Mouse (Mus musculus) midbrain, embryonic 12.5 days (tissue): Measurements from ENCODE around the gene Pdcd7. TPM values are rescaled to one million over a fixed set of nuclear protein-coding genes. Genes with fewer than 3 reads are reported as not detected.
"Not testable (repeated sequence)": the region's sequence is repeated elsewhere in the genome, so short reads cannot be mapped to it uniquely, and the experiment has no call there.

ENCODE experiments used
- ATAC-seq: fragments of 200-750 bp; cut with Nextera tagmentation; 2 replicates; pipeline ENCODE4 v1.8.0; 2017; ENCODE audit warnings: low read depth, moderate TSS enrichment, moderate library complexity; ENCODE audit not compliant: low FRiP score
- H3K27ac ChIP-seq: fragments of 300-500 bp; sonication (generic); replicated peaks from 2 replicates; pipeline ENCODE4 v1.5.1; 2016; ENCODE audit warnings: mild to moderate bottlenecking
- H3K27me3 ChIP-seq: fragments of 300-500 bp; sonication (generic); 2 replicates; pipeline ENCODE4 v1.6.1; 2016; ENCODE audit warnings: mild to moderate bottlenecking
- H3K36me3 ChIP-seq: fragments of 300-500 bp; sonication (generic); 2 replicates; pipeline ENCODE4 v1.6.1; 2016
- H3K4me1 ChIP-seq: fragments of 300-500 bp; sonication (generic); 2 replicates; pipeline ENCODE4 v1.6.1; 2016
- H3K4me2 ChIP-seq: fragments of 300-500 bp; sonication (generic); replicated peaks from 2 replicates; pipeline ENCODE4 v1.6.1; 2016; ENCODE audit warnings: mild to moderate bottlenecking, moderate library complexity
- H3K4me3 ChIP-seq: fragments of 300-500 bp; sonication (generic); 2 replicates; pipeline ENCODE4 v1.5.1; 2016; ENCODE audit warnings: mild to moderate bottlenecking
- H3K9ac ChIP-seq: fragments of 300-500 bp; sonication (generic); replicated peaks from 2 replicates; pipeline ENCODE4 v1.6.1; 2016; ENCODE audit warnings: mild to moderate bottlenecking, moderate library complexity
- H3K9me3 ChIP-seq: fragments of 300-500 bp; sonication (generic); 2 replicates; pipeline ENCODE4 v1.6.1; 2016; ENCODE audit warnings: mild to moderate bottlenecking
- WGBS: fragments of 180-500 bp; shearing (Covaris S2); methylation state at CpG from one replicate; pipeline ENCODE4 v1.1.7; 2016; 5-methylcytosine and 5-hydroxymethylcytosine counted together
- polyA plus RNA-seq: library from polyadenylated mRNA; unstranded; fragments of >200 nt; fragmentation: Nextera tagmentation; extraction: Ambion mirVana; gene quantifications from 2 replicates; pipeline ENCODE4 v1.2.1, GENCODE M21; 2016

Pdcd7 gene
- polyA plus RNA-seq, 1 experiment from 2014 or later, result 12.2 TPM

DNA sequence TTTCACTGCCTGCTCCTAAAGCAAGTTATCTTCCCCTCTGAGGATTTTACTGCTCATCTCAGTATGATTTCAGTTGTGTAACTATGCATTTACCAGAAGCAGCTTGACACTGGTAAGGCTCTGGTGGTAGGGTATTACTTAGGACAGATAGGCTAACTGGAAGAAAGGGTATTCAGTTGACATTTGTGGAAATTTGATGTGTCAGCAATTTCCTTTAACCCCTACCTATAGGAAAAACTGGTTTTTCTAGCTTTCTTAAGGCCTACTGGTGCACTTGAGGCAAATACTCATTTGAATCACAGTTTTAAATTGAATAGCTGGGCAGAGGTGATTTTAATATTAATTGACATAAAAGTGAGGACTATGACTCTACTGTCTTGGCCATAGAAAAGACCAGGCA lies 19.9 kb upstream of the Pdcd7 start:
- H3K4me1 ChIP-seq, result no peaks in the 10 kb centered on the region
- H3K9me3 ChIP-seq, result no peaks in the 10 kb centered on the region
- H3K27me3 ChIP-seq, result no peaks in the 10 kb centered on the region
- H3K36me3 ChIP-seq, result peaks cover 73% of the 10 kb centered on the region
- no peak overlapping the region for H3K27ac ChIP-seq
- H3K9ac ChIP-seq, result no peak overlapping the region
- no peak for ATAC-seq
- H3K4me2 ChIP-seq, result no peak overlapping the region
- no peak overlapping the region for H3K4me3 ChIP-seq

DNA sequence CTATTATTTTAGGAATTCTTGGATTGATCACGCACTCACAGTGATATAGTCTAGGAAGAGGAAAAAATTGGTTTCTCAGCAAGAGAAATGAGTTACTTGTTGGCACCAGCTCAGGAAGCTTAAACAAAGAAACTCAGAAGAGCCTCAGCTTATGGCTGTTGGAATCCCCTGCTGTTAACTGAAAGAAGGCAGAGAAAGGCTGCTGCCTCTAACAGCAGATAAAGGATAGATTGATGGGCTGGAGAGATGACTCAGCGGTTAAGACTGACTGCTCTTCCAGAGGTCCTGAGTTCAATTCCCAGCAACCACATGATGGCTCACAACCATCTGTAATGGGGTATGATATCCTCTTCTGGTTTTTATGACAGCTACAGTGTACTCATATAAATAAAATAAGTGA lies 18.5 kb upstream of the Pdcd7 start:
- Histone ChIP-seq H3K4me2 (no peak overlapping the region), H3K9ac (no peak overlapping the region), H3K36me3 (peaks cover 63% of the 10 kb centered on the region), H3K27ac (no peak overlapping the region), H3K9me3 (no peaks in the 10 kb centered on the region), H3K4me1 (no peaks in the 10 kb centered on the region), H3K4me3 (no peak overlapping the region), H3K27me3 (no peaks in the 10 kb centered on the region)
- 93% methylated on average over 2 of the region's 2 CpGs for WGBS
- ATAC-seq, result no peak

DNA sequence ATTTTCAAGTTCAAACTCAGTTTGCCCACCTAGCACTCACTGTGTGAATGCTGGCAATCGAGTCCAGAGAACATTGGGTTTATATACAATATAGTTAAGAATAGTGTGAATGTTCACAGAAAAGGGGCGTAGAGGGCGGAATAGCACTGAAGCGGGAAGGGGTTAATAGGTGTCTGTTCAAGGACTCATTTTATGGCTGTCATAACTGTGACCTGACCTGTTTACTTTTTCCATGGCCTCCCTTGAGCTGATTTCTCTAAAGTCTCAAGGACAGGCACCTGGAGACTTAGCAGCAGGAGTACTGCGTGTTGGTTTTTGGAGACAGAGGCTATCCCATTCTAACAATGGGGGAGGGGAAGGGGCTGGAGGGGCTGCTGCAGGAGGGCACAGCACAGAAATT lies 11.9 kb upstream of the Pdcd7 start:
- Histone ChIP-seq H3K9ac (no peak overlapping the region), H3K27me3 (no peaks in the 10 kb centered on the region), H3K4me2 (no peak overlapping the region), H3K27ac (no peak overlapping the region), H3K36me3 (peaks cover 10% of the 10 kb centered on the region), H3K9me3 (no peaks in the 10 kb centered on the region), H3K4me3 (no peak overlapping the region), H3K4me1 (no peaks in the 10 kb centered on the region)
- ATAC-seq, result no peak
- WGBS, result 96% methylated on average over 5 of the region's 5 CpGs

DNA sequence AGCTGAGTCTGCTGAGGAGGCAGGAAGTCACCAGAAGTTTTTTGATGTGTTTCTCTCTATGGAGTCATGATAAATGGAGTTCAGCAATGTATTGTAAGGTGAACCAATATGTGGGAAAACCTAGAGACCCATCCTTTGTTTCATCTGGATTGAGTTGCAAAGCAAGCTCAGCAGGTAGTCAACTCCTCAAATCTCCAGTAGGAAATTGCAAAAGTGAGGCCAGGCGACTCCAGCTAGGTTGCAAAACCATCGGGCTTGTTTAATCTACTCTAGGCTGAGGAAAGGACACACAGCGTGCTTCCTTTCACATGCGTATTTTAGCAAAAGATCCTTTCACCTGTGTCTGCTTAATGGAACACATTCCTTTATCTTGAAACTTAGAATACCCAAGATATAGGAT lies 6.8 kb upstream of the Pdcd7 start:
- Histone ChIP-seq H3K36me3 (no peaks in the 10 kb centered on the region), H3K27me3 (no peaks in the 10 kb centered on the region), H3K9me3 (no peaks in the 10 kb centered on the region), H3K4me3 (no peak overlapping the region), H3K9ac (no peak overlapping the region), H3K4me1 (no peaks in the 10 kb centered on the region), H3K4me2 (no peak overlapping the region), H3K27ac (no peak overlapping the region)
- 91% methylated on average over 4 of the region's 4 CpGs for WGBS
- no peak for ATAC-seq

DNA sequence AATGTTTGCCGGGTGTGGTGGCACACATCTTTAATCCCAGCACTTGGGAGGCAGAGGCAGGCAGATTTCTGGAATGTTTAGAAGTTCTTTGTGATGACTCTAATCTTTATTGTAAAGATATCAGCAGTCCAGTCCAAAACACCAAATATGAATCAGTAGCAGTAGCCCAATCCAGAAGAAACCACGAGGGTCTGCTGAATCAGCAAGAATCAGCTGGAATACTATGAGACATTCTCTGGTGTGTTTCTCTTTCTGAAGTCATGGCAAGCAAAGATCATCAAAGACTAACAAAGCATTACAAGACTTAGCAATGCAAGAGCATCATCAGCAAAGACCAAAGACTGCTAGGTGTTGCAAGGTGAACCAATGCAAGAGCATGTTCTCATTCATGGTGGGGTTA lies 5.5 kb upstream of the Pdcd7 start:
- H3K27me3 ChIP-seq, result no peaks in the 10 kb centered on the region
- H3K4me2 ChIP-seq, result no peak overlapping the region
- H3K27ac ChIP-seq, result no peak overlapping the region
- no peaks in the 10 kb centered on the region for H3K9me3 ChIP-seq
- no peaks in the 10 kb centered on the region for H3K4me1 ChIP-seq
- H3K4me3 ChIP-seq, result no peak overlapping the region
- ATAC-seq, result no peak
- WGBS, result 89% methylated on average over 2 of the region's 2 CpGs
- no peak overlapping the region for H3K9ac ChIP-seq
- no peaks in the 10 kb centered on the region for H3K36me3 ChIP-seq

DNA sequence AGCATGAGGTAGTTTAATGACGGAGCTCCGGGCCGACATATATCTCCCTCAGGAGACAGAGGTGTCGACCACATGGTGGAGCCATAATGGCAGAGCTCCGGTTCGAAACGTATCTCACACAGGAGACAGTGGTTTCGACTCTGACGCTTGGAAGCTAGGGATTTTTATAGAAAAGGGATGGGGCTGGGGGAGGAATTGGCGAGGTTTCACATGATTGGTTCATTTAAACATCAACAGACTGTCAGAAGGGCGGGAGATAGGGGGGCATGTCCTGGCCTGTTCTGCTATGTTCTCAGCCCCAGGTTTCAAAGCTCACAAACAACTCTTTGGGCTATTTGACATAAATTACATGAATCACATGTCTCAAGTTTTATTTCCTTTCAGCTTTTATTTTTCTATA lies 465 bp upstream of the Pdcd7 start:
- H3K4me1 ChIP-seq, result peaks cover 15% of the 10 kb centered on the region
- H3K27ac ChIP-seq, result peak overlapping the region; percentile 92
- not testable (repeated sequence) for H3K36me3 ChIP-seq, H3K27me3 ChIP-seq, H3K9me3 ChIP-seq
- 71% methylated on average over 11 of the region's 11 CpGs for WGBS
- H3K9ac ChIP-seq, result peak overlapping the region; percentile 34; the same call in 1 of the 2 replicates
- H3K4me3 ChIP-seq, result peak overlapping the region; percentile 96
- ATAC-seq, result 0 out of 2 replicates have a peak, but pooled peaks have one; percentile 16
- H3K4me2 ChIP-seq, result peak overlapping the region; percentile 96

DNA sequence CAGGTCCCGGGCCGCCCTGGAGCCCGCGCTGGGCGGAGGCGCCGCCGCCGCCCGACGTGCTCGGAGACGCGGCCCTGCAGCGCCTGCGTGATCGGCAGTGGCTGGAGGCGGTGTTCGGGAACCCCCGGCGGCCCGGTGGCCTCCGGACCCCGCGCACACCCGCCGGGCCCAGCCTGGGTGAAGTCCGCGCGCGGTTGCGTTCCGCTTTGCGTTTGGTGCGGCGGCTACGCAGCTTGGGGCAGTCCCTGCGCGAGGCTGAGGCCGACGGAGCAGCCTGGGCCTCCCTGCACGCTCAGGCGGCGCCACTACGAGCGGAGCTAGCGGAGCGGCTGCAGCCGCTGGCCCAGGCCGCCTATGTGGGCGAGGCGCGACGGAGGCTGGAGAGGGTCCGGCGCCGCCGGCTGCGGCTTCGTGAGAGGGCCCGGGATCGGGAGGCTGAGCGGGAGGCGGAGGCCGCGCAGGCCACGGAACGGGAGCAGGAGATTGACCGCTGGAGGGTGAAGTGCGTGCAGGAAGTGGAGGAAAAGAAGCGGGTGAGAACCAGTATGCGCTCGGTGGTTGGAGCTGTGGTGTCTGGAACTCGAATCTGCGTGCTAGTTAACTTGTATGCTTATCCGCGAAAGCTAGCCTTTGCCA lies 690 bp downstream of the Pdcd7 start:
- WGBS, result under 1% methylated on average over 76 of the region's 77 CpGs
- Histone ChIP-seq H3K9ac (peak overlapping the region; percentile 96), H3K9me3 (no peaks in the 10 kb centered on the region), H3K27me3 (no peaks in the 10 kb centered on the region), H3K36me3 (no peaks in the 10 kb centered on the region), H3K4me2 (peak overlapping the region; percentile 96), H3K4me1 (peaks cover 15% of the 10 kb centered on the region), H3K4me3 (peak overlapping the region; percentile 96), H3K27ac (peak overlapping the region; percentile 92)
- ATAC-seq, result peak; percentile 66

DNA sequence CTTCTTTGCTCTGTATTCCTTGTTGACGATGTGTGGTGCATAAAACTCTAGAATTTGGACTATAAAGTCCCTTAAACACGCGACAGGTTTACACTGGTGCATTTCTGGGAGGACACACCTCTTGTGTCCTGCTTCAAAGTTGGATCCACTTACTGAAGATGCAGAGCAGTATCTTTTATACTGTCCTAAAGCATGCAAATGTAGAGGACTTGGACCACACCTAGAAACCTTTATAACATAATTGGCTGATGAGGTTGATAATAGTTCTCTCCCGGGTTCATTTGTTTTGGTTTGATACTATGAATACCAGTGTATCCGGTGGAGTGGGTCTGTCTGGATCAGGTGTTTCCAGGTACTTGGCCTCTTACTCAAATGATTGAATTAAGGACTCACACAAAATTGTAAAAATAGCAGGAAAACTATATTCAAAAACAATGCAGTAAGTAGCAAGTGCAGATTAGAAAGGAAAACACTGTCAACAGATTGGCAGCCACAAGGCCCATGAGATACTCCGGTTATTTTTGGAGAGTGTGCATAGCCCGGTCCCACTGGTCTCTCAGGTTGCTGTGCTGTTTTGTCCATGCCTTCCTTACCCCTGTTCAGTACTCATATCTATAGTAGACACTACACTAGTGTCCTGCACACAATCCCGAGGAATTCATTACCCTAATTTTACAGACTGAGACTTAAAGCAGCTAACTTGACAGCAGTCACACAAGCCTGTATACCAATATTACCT lies 1.4 kb downstream of the Pdcd7 start:
- no peaks in the 10 kb centered on the region for H3K36me3 ChIP-seq
- WGBS, result 54% methylated on average over 8 of the region's 8 CpGs
- no peak for ATAC-seq
- H3K9ac ChIP-seq, result peak overlapping the region; percentile 96
- peaks cover 15% of the 10 kb centered on the region for H3K4me1 ChIP-seq
- no peaks in the 10 kb centered on the region for H3K9me3 ChIP-seq
- H3K4me3 ChIP-seq, result peak overlapping the region; percentile 96
- no peaks in the 10 kb centered on the region for H3K27me3 ChIP-seq
- H3K4me2 ChIP-seq, result peak overlapping the region; percentile 96
- H3K27ac ChIP-seq, result no peak overlapping the region

DNA sequence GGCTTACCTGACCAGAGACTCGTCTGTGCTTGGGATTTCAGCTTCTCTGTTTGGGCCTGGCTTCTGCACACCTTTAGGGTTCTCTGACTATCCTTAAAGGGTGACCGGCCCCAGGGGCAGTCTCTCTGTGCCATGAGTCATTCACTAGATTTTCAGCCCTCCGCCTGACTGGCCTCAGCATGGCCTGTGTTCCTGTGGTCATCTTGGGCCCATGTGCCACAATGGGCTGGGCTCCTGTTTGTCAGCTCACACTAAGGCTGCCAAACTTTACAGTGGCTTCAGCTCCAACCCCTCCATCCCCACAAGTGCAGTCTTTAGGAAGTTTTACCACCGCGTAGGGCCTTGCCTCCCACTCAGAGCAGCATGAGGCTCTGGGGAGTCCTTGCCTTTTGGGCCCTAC lies 7.3 kb downstream of the Pdcd7 start:
- Histone ChIP-seq H3K9ac (no peak overlapping the region), H3K4me2 (no peak overlapping the region), H3K27ac (no peak overlapping the region), H3K36me3 (peaks cover 40% of the 10 kb centered on the region), H3K9me3 (no peaks in the 10 kb centered on the region), H3K4me3 (no peak overlapping the region), H3K27me3 (no peaks in the 10 kb centered on the region), H3K4me1 (peaks cover 2% of the 10 kb centered on the region)
- ATAC-seq, result no peak
- WGBS, result 89% methylated on average over 5 of the region's 5 CpGs

DNA sequence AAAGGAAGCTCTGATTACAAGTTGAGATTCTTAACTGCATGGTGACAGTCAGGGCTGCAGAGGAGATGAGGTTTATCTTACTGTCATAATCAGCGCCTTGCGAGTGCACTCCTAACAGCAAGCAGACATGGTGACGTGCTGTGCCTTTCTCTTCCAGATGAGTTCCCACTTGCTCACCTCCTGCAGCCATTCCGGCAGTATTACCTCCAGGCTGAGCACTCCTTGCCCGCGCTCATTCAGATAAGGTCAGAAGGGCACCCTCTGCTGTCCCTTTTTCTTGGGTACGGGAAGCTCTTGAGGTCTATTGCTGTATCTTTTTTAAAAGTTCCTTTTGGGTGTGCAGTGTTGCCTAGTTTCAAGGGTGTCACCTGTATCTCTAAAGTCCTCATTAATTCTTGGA lies 10.7 kb downstream of the Pdcd7 start:
- H3K27ac ChIP-seq, result no peak overlapping the region
- ATAC-seq, result no peak
- no peaks in the 10 kb centered on the region for H3K4me1 ChIP-seq
- H3K4me2 ChIP-seq, result no peak overlapping the region
- H3K9me3 ChIP-seq, result no peaks in the 10 kb centered on the region
- peaks cover 71% of the 10 kb centered on the region for H3K36me3 ChIP-seq
- WGBS, result 91% methylated on average over 7 of the region's 7 CpGs
- no peaks in the 10 kb centered on the region for H3K27me3 ChIP-seq
- H3K9ac ChIP-seq, result no peak overlapping the region
- H3K4me3 ChIP-seq, result no peak overlapping the region

DNA sequence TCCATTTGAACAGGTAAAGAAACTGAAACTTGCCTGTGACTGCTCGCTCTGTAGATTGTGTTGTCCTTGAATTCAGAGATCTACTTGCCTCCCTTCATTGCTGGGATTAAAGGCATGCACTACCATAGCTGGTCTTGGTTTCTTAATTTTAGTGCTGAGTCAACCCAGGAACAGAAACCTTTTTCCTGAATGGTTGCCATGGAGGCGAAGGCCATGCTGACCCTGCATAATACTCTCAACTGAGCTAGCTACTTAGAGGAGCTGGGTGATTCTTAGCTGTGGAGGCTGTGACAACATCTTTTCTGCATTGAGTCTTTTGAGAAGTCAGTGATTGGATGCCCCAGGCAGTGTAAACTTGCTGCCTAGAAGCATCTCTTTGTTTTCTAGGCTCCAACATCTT lies 11.1 kb downstream of the Pdcd7 start:
- Histone ChIP-seq H3K9ac (no peak overlapping the region), H3K27ac (no peak overlapping the region), H3K4me2 (no peak overlapping the region), H3K36me3 (peaks cover 75% of the 10 kb centered on the region), H3K4me3 (no peak overlapping the region), H3K4me1 (no peaks in the 10 kb centered on the region), H3K27me3 (no peaks in the 10 kb centered on the region), H3K9me3 (no peaks in the 10 kb centered on the region)
- ATAC-seq, result no peak
- 93% methylated on average over 2 of the region's 2 CpGs for WGBS

DNA sequence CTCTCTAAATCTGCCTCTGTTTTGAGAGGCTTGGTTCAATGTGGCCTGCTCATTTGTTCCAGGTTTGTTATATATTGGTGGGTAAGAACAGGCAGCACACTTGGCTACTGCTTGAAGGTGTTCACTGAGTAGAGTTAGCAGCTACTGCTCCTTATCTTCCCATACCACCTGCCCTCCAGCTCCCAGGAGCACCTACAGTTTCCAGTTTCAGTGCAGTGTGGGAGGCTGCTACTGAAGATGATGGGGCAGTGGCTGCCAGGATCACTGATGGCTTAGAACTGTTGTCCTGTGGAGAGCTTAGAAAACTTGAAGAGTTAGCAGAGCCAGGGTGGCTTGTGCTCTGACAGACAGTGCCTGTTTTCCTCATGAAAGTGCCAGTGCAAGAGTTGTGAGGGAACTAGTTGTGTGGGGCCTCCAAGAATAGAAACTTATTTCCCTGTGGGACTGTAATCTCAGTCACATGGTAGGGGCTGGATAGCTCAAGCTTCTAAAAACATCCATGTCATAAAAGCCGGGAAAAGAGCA lies 13.1 kb downstream of the Pdcd7 start:
- Histone ChIP-seq H3K36me3 (peaks cover 75% of the 10 kb centered on the region), H3K4me3 (no peak overlapping the region)
- 95% methylated on average over 1 of the region's 1 CpGs for WGBS

More for the DNA sequence above, 13.1 kb downstream of the Pdcd7 start:
- H3K27ac ChIP-seq, result no peak overlapping the region
- H3K9ac ChIP-seq, result no peak overlapping the region
- no peak overlapping the region for H3K4me2 ChIP-seq
- no peaks in the 10 kb centered on the region for H3K4me1 ChIP-seq
- ATAC-seq, result no peak
- H3K27me3 ChIP-seq, result no peaks in the 10 kb centered on the region
- no peaks in the 10 kb centered on the region for H3K9me3 ChIP-seq
